Mouse (Mus musculus) myocyte (in vitro differentiated cells): ENCODE measurements at regions not wholly inside any gene's neighbourhood (a gene's known extent, or its start where the extent isn't known, plus 50 kb on each side); places are given as distances from the start of the nearest gene placed in this dataset.

Experiments
- H3K27me3 ChIP-seq: one replicate; pipeline ENCODE4 v1.6.1; 2011; ENCODE audit not compliant: control insufficient read depth, insufficient read depth, insufficient read length
- H3K36me3 ChIP-seq: one replicate; pipeline ENCODE4 v1.6.1; 2011; ENCODE audit not compliant: control insufficient read depth, insufficient read depth
- H3K4me2 ChIP-seq: one replicate; pipeline ENCODE4 v1.6.1; 2011; ENCODE audit warnings: low read depth, control low read depth
- H3K4me3 ChIP-seq: one replicate; pipeline ENCODE4 v1.5.1; 2011; ENCODE audit warnings: mild to moderate bottlenecking, control low read depth, moderate library complexity
- H3K79me2 ChIP-seq: one replicate; pipeline ENCODE4 v1.6.1; 2011; ENCODE audit not compliant: control insufficient read depth, insufficient read depth
- H3ac ChIP-seq: one replicate; pipeline ENCODE4 v1.6.1; 2011; ENCODE audit not compliant: control insufficient read depth, insufficient read length
- CEBPB ChIP-seq: IDR thresholded peaks from 2 replicates; pipeline ENCODE4 v1.6.1; 2011; ENCODE audit warnings: mild to moderate bottlenecking, moderate library complexity; ENCODE audit not compliant: poor library complexity, insufficient read depth, severe bottlenecking
- E2F4 ChIP-seq: IDR thresholded peaks from one replicate; pipeline ENCODE4 v1.6.1; 2011; ENCODE audit warnings: mild to moderate bottlenecking, control low read depth, moderate library complexity; ENCODE audit not compliant: insufficient read depth
- MAX ChIP-seq: IDR thresholded peaks from one replicate; pipeline ENCODE4 v1.6.1; 2011; ENCODE audit warnings: low read depth, mild to moderate bottlenecking, control low read depth
- MYOD1 ChIP-seq, 3 experiments: IDR thresholded peaks; one replicate each; pipeline ENCODE4 v1.6.1; 2011; ENCODE audit warnings: control low read depth in 2 of 3, low read depth in 2 of 3, mild to moderate bottlenecking in 2 of 3, moderate library complexity in 1 of 3; ENCODE audit not compliant: insufficient read length in 2 of 3, control insufficient read depth in 1 of 3
- MYOG ChIP-seq, 3 experiments: IDR thresholded peaks; one replicate each; pipeline ENCODE4 v1.6.1; 2011; ENCODE audit warnings: control low read depth in 2 of 3, low read depth in 2 of 3, mild to moderate bottlenecking in 2 of 3; ENCODE audit not compliant: insufficient read length in 2 of 3, control insufficient read depth in 1 of 3, insufficient read depth in 1 of 3
- POLR2A ChIP-seq: IDR thresholded peaks from one replicate; pipeline ENCODE4 v1.6.1; 2011; ENCODE audit warnings: low read depth, mild to moderate bottlenecking, control low read depth, moderate library complexity; ENCODE audit not compliant: insufficient read length
- POLR2AphosphoS2 ChIP-seq: IDR thresholded peaks from one replicate; pipeline ENCODE4 v1.6.1; 2011; ENCODE audit warnings: low read depth, control low read depth; ENCODE audit not compliant: insufficient read length
- REST ChIP-seq: IDR thresholded peaks from one replicate; pipeline ENCODE4 v1.6.1; 2011; ENCODE audit warnings: mild to moderate bottlenecking, control low read depth, moderate library complexity; ENCODE audit not compliant: insufficient read depth, insufficient read length
- SRF ChIP-seq: IDR thresholded peaks from one replicate; pipeline ENCODE4 v1.6.1; 2011; ENCODE audit warnings: low read depth; ENCODE audit not compliant: control insufficient read depth, insufficient read length
- TCF12 ChIP-seq: IDR thresholded peaks from one replicate; pipeline ENCODE4 v1.6.1; 2011; ENCODE audit warnings: mild to moderate bottlenecking, control low read depth; ENCODE audit not compliant: poor library complexity, insufficient read depth, severe bottlenecking
- TCF3 ChIP-seq: IDR thresholded peaks from one replicate; pipeline ENCODE4 v1.6.1; 2011; ENCODE audit warnings: low read depth, control low read depth; ENCODE audit not compliant: insufficient read length
- USF1 ChIP-seq: IDR thresholded peaks from one replicate; pipeline ENCODE4 v1.6.1; 2011; ENCODE audit warnings: low read depth, mild to moderate bottlenecking, control low read depth, moderate library complexity

DNA sequence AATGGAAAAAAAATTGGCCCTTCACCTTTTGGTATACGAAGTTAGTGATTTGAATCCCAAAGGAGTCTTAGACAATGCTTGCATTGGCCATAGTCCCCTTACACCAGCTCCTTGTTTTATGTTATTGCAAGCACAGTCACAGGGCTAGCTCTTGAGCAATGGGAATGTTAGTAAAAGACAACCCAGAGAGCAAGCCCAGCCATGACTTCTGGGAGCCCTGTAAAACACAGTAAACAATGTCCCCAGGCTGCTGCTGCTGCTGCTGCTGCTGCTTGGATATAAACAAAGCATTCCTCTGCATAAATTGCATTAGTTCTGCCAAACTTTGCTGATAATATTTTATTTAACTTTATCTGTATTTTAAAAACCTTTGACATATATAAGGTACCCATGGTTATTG, 334.0 kb downstream of the Med10 start:
- Histone ChIP-seq H3K79me2 (no peaks in the 10 kb centered on the region), H3ac (no peak overlapping the region), H3K4me3 (no peak overlapping the region), H3K4me2 (no peak overlapping the region), H3K27me3 (no peaks in the 10 kb centered on the region), H3K36me3 (no peaks in the 10 kb centered on the region)
- no peak for TF ChIP-seq REST
- no peak for TF ChIP-seq POLR2AphosphoS2
- no peak for TF ChIP-seq MYOD1 (IDR thresholded peaks at IDR 0.05; ENCODE audit: control insufficient read depth in 1 of 3, insufficient read length in 2 of 3, low read depth in 2 of 3)
- no peak for TF ChIP-seq CEBPB
- no peak for TF ChIP-seq TCF12
- no peak for TF ChIP-seq POLR2A
- no peak for TF ChIP-seq MYOG (IDR thresholded peaks at IDR 0.05; ENCODE audit: control insufficient read depth in 1 of 3, insufficient read depth in 1 of 3, insufficient read length in 2 of 3, low read depth in 2 of 3)
- TF ChIP-seq TCF3: no peak
- no peak for TF ChIP-seq USF1

DNA sequence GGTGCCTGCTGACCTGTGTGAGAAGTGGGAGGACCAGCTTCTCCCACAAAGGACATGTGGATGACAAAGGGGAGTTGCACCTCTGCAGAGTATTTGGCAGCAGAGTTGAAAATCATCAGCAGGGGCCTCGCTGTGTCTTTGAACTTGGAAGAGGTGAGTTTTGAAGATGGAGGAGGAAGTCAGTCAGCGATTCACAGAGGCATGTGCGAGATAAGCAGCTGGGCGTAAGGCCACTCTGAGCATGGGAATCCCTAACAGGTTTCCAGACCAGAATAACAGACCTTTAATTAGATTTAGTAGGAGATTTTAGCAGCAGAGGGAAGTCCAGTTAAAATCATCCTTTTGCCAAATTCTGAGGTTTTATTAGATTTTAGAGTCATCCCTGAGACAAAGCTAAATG, 342.3 kb downstream of the Med10 start:
- no peak overlapping the region for H3ac ChIP-seq
- H3K4me3 ChIP-seq: no peak overlapping the region
- H3K27me3 ChIP-seq: no peaks in the 10 kb centered on the region
- H3K36me3 ChIP-seq: no peaks in the 10 kb centered on the region
- no peaks in the 10 kb centered on the region for H3K79me2 ChIP-seq
- no peak for TF ChIP-seq MYOD1 (IDR thresholded peaks at IDR 0.05; ENCODE audit: control insufficient read depth in 1 of 3, insufficient read length in 2 of 3, low read depth in 2 of 3)
- TF ChIP-seq TCF12: no peak
- TF ChIP-seq REST: no peak
- TF ChIP-seq POLR2A: no peak
- TF ChIP-seq CEBPB: no peak
- no peak for TF ChIP-seq USF1
- TF ChIP-seq SRF: no peak
- TF ChIP-seq POLR2AphosphoS2: no peak
- no peak for TF ChIP-seq E2F4
- no peak for TF ChIP-seq TCF3
- no peak for TF ChIP-seq MAX
- TF ChIP-seq MYOG (IDR thresholded peaks at IDR 0.05; ENCODE audit: control insufficient read depth in 1 of 3, insufficient read depth in 1 of 3, insufficient read length in 2 of 3, low read depth in 2 of 3): no peak
- H3K4me2 ChIP-seq: no peak overlapping the region

DNA sequence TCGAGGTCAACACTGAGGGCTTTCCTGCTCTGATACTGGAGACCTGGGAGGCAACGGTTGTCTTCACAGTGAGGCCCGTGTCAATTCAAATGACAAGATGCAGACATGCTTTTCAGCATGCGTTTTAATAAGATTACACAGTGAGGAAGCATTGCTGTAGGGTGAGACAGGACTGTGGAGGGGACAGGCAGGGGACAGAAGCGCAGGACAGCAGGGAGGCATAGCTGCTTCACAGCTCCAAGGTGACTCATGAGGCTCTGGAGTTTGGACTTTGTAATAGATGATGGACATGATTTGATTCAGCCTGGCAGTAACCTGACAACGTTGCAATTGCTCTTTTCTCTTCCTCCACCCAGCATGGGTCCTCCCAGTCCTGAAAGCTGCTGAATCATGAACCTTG, 343.3 kb downstream of the Med10 start:
- Histone ChIP-seq H3K4me3 (no peak overlapping the region), H3K79me2 (no peaks in the 10 kb centered on the region), H3K27me3 (no peaks in the 10 kb centered on the region), H3ac (no peak overlapping the region), H3K36me3 (no peaks in the 10 kb centered on the region), H3K4me2 (no peak overlapping the region)
- no peak for TF ChIP-seq USF1
- TF ChIP-seq MYOD1 (IDR thresholded peaks at IDR 0.05; ENCODE audit: control insufficient read depth in 1 of 3, insufficient read length in 2 of 3, low read depth in 2 of 3): no peak
- TF ChIP-seq MAX: no peak

DNA sequence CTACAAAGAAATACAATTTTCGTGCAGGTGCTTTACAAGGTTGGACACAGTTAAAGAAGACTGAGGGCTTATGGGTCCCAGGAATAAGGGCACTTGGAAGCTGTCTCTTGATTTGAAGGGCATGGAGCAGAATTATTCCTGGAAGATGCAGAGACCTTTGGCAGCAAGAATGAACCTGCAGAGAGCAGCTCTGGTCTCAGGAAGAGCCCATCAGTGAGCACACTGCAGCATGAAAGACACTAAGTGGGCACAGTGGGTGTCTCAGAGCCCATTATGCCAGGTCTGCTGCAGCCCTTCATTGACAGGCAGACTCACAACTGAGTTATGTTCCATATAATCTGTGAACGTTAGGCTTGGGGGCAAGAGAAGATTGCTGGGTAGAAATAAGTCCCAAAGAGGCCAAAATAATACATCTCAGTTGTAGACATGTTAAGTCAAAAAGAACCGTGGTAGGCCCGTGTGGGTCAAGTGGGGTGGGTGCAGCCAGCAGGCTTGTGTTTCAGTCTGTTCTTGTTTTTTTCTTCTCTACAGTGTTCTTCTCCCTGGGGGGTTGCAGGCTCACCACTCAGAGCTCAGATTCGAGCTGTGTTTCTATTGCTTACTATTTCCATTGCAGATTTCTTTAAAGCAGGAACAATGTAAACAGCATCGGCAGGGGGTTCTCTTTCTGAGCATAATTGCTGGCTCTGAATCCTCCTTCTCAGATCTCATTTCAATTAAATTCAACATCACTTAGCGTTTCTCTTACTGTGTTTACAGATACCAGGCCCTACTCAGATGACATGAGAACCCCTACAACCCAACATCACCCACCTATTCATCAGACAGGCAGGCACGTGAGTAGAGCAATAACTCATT, 347.1 kb downstream of the Med10 start:
- no peaks in the 10 kb centered on the region for H3K27me3 ChIP-seq
- H3K36me3 ChIP-seq: no peaks in the 10 kb centered on the region
- H3K4me2 ChIP-seq: no peak overlapping the region
- H3ac ChIP-seq: no peak overlapping the region
- no peaks in the 10 kb centered on the region for H3K79me2 ChIP-seq
- no peak overlapping the region for H3K4me3 ChIP-seq
- TF ChIP-seq E2F4: no peak
- TF ChIP-seq MYOD1 (IDR thresholded peaks at IDR 0.05; ENCODE audit: control insufficient read depth in 1 of 3, insufficient read length in 2 of 3, low read depth in 2 of 3): no peak
- no peak for TF ChIP-seq REST
- no peak for TF ChIP-seq POLR2AphosphoS2
- no peak for TF ChIP-seq SRF
- no peak for TF ChIP-seq TCF12
- TF ChIP-seq MYOG (IDR thresholded peaks at IDR 0.05; ENCODE audit: control insufficient read depth in 1 of 3, insufficient read depth in 1 of 3, insufficient read length in 2 of 3, low read depth in 2 of 3): no peak
- TF ChIP-seq TCF3: no peak

DNA sequence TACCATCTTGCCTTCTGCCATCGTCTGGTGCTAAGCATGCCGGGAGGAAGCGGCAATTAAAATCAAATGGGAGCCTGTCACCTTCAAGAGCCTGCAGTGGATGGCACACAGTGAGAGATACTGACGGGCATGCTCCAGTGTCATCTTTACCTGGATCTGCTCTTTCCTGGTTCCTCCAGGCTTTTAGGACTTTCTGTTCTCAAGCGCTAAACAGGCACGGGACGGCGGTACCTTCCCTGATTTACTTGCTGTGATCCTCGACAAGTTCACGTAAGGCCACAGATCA, 347.6 kb downstream of the Med10 start:
- no peak for TF ChIP-seq SRF
- no peak for TF ChIP-seq POLR2A
- TF ChIP-seq MAX: no peak
- no peak for TF ChIP-seq MYOG (IDR thresholded peaks at IDR 0.05; ENCODE audit: control insufficient read depth in 1 of 3, insufficient read depth in 1 of 3, insufficient read length in 2 of 3, low read depth in 2 of 3)
- no peak for TF ChIP-seq REST
- TF ChIP-seq TCF12: no peak
- no peak for TF ChIP-seq E2F4
- no peak for TF ChIP-seq CEBPB
- no peak for TF ChIP-seq MYOD1 (IDR thresholded peaks at IDR 0.05; ENCODE audit: control insufficient read depth in 1 of 3, insufficient read length in 2 of 3, low read depth in 2 of 3)
- no peak for TF ChIP-seq TCF3
- TF ChIP-seq USF1: no peak
- no peak for TF ChIP-seq POLR2AphosphoS2
- Histone ChIP-seq H3K36me3 (no peaks in the 10 kb centered on the region), H3K79me2 (no peaks in the 10 kb centered on the region), H3K4me3 (no peak overlapping the region), H3ac (no peak overlapping the region), H3K4me2 (no peak overlapping the region), H3K27me3 (no peaks in the 10 kb centered on the region)
